Mouse (Mus musculus) fat pad, adult 2 months (tissue): ENCODE data around the gene Ppp1r36.

Source experiments
- DNase-seq: peaks from one replicate; pipeline ENCODE4 v3.0.0-alpha.2; 2011; ENCODE audit warnings: low read depth, low spot score; ENCODE audit errors: extremely low read depth

The Ppp1r36 gene

DNA sequence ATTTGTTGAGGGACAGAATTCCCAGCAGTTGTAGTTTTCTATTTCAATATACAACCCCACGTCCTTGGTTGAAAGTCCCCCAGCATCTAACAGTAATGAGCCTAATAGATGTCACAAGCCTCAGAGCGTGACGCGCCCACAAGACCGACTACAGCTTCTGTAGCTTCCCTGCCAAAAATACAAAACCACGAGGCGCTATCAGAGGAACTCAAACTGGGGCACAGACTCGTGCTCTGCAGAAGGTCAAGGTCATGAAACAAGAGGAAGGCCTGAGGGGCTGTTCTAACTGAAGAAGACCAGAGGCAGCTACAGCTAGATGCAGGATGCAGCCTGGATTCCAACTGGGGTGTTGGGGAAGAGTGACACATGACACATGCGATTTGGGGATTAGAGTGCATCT lies 69.6 kb downstream of the Ppp1r36 start:
- DNase-seq, result no peak
